Mouse (Mus musculus): ENCODE measurements at regions not wholly inside any gene's neighbourhood (a gene's known extent, or its start where the extent isn't known, plus 50 kb on each side); places are given as distances from the start of the nearest gene placed in this dataset.
"Not testable (repeated sequence)": the region's sequence is repeated elsewhere in the genome, so short reads cannot be mapped to it uniquely, and the experiment has no call there.

- not testable (repeated sequence) for TF ChIP-seq POLR2A (IDR thresholded peaks at IDR 0.05; ENCODE audit: borderline replicate concordance, control insufficient read depth, low read depth, low read length); CTCF (IDR thresholded peaks at IDR 0.05; ENCODE audit: control insufficient read depth, insufficient read depth, low read length)
These were observed 115.6 kb downstream of the Tcp10c start for GRCm38 (mm10) chr17:13469867-13470380.
